Mouse (Mus musculus) thymus, adult 2 months (tissue): ENCODE results near the gene Gm49510.
"Not testable (repeated sequence)": the region's sequence is repeated elsewhere in the genome, so short reads cannot be mapped to it uniquely, and the experiment has no call there.

Source experiments
- CTCF ChIP-seq: fragments of 200-500 bp; IDR thresholded peaks from 2 replicates; pipeline ENCODE4 v1.5.1; 2012; ENCODE audit warnings: mild to moderate bottlenecking, control low read depth, low read length, moderate library complexity, borderline replicate concordance; ENCODE audit not compliant: control insufficient read depth, poor library complexity, insufficient read depth; ENCODE audit errors: extremely low read depth
- POLR2A ChIP-seq: fragments of 200-500 bp; IDR thresholded peaks from 2 replicates; pipeline ENCODE4 v1.6.1; 2012; ENCODE audit warnings: mild to moderate bottlenecking, low read length, control low read depth, moderate library complexity; ENCODE audit not compliant: control insufficient read depth, poor library complexity, insufficient read depth; ENCODE audit errors: extremely low read depth

DNA sequence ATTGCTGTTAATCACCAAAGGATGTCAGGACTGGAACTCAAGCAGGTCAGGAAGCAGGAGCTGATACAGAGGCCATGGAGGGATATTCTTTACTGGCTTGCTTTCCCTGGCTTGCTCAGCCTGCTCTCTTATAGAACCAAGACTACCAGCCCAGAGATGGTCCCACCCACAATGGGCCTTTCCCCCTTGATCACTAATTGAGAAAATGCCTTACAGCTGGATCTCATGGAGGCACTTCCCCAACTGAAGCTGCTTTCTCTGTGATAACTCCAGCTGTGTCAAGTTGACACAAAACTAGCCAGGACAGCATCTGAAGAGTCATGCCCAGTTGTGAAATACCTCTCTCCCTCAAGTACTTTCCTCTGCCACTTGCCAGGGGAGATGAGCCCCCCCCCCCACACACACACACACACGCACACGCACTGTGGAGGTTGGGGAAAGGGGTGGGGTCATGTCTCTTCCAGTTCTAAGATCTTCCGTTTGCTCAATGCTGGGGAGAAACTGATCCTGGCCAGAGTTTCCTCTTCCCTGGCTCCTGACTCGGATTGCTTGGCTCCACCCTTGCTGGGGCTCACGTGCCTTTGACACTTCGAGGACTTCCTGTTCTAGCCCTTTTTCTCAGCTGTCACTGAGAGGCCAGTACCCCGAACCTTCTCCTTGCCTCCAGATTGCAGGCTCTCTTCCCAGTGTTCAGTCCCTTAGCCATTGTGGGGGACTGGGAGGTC, 20.5 kb upstream of the Gm49510 start:
- TF ChIP-seq CTCF, POLR2A: not testable (repeated sequence)
